18 mouse cellular contexts compared by ENCODE assay signal in the genomic region with DNA sequence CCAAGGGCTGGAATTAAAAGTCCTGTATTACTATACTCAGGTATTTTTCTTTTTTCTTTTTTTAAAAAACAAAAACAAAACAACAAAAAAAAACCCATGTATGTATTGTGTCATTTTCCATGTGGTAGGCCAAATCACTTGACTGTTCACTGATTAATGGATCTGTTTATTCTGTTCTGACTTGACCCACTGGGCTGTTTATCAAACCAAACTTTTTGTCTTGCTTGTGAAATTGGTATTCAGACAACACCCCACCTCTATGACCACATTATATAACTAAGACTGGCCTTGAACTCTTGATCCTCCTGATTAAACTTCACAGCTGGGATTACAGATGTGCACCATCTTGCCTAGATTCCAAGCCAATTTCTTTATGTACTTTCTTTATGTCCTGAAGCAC. TPM values are rescaled to one million over a fixed set of nuclear protein-coding genes. Genes with fewer than 3 reads are reported as not detected.
"Had no signal": no experiment of that assay in that cellular context is flagged by ENCODE, and none has a peak within 500 bp of the region (broad histone marks: within the 10 kb centered on the region; RNA-seq: fewer than 3 reads in every experiment).

No protein-coding gene starts in this region.

- H3K4me3 ChIP-seq: neural tube, embryonic 13.5 days; neural tube, embryonic 15.5 days; stomach, embryonic 15.5 days had no signal

- H3K27me3 ChIP-seq: neural tube, embryonic 13.5 days; neural tube, embryonic 15.5 days; stomach, embryonic 15.5 days had no signal

- H3K27ac ChIP-seq: neural tube, embryonic 13.5 days; neural tube, embryonic 15.5 days; stomach, embryonic 15.5 days; stomach, postnatal 0 days had no signal

- H3K9ac ChIP-seq: neural tube, embryonic 13.5 days; neural tube, embryonic 15.5 days; stomach, embryonic 15.5 days had no signal

- H3K36me3 ChIP-seq: neural tube, embryonic 13.5 days; neural tube, embryonic 15.5 days; stomach, embryonic 15.5 days had no signal

- H3K4me1 ChIP-seq: neural tube, embryonic 13.5 days; neural tube, embryonic 15.5 days; stomach, embryonic 15.5 days had no signal

- H3K4me2 ChIP-seq: neural tube, embryonic 13.5 days; neural tube, embryonic 15.5 days; stomach, embryonic 15.5 days had no signal

- H3K9me3 ChIP-seq: neural tube, embryonic 13.5 days; neural tube, embryonic 15.5 days; stomach, embryonic 15.5 days had no signal

- DNase-seq: retina, postnatal 1 day; right cerebral cortex, adult 18-20 months; right cerebral cortex, postnatal 14 days; right cerebral cortex, postnatal 25 days; right cerebral cortex, postnatal 4 days; spleen, adult 18-20 months; thymus, adult 18-20 months; thymus, adult 2 months; thymus, postnatal 14 days; thymus, postnatal 25 days; thymus, postnatal 36 days; thymus, postnatal 4 days had no signal

RNA-seq across cellular contexts. Expression of gene Hormad2, which starts 46.7 kb away (rescaled TPM):
- polyA plus RNA-seq: neural tube, embryonic 14.5 days; neural tube, embryonic 15.5 days; small intestine, adult 2 months had no signal
